Mouse (Mus musculus) inflammation-experienced regulatory T-cells, adult 16 weeks (primary cell): ENCODE measurements around the gene Car5a. TPM values are rescaled to one million over a fixed set of nuclear protein-coding genes. Genes with fewer than 3 reads are reported as not detected.

ENCODE experiments used
- polyA plus RNA-seq: library from polyadenylated mRNA; unstranded; fragments of 100-300 nt; shearing (Covaris generic); gene quantifications from one replicate; pipeline ENCODE4 v1.2.1, GENCODE M21; 2017

Gene Car5a
- not detected for polyA plus RNA-seq

GRCm38 (mm10) chr8:121944831-121945230 lies at the start of gene Car5a:
Gene Car5a, minus strand, starts transcription at chr8:121944904.

DNA sequence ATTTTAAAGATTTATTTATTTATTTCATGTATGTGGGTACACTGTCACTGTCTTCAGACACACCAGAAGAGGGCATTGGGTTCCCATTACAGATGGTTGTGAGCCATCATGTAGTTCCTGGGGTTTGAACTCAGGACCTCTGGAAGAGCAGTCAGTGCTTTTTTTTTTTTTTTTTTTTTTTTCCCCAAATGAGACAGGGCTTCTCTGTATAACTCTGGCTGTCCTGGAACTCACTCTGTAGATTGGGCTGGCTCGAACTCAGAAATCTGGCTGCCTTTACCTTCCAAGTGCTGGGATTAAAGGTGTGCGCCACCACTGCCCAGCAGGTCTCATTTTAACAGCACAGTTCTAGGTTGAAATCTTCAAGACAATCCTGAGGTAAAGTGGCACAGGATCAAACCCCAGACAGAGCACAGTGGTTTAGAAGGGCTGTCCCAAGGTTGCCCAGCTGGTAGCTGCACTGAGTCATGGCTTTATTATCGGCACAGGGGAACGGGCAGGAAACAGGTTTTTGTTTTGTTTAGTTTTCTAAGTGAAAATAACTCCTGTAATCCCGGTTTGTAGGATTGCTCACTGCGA lies 4.6 kb upstream of the Car5a start, which contains the start of gene Banp:
Banp (plus strand) TSS at position 529 of the 579 bp plus-strand sequence.

DNA sequence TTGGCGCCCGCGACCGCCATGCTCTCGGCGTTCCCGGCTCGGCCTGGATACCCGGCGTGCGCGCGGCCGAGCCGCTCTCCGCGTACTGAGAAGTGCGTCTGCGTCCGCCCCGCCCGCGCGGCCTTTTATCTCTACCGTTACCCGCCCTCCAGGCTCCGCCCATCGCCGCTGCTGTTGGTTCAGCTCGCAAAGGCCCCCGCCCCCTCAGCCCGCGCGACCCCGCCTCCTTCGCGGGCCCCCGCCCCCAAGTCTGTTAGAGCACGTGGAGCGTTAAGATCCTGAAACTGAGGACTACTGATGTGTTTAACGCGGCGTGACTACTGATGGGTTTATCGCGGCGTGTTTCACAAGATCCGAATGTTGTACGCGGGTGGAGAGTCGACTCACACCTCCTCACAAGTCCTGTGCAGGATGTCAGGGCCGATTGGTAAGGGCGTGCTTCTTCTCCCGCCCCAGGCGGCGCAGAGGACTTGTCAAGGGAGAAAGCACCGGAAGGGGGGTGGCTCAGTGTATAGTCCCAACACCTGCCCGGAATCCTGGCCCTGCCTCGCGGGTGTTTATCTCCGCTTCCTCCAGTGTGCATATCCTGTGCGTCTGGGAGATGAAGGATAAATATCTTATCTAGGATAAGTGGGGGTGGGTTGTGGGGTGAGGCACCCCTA lies 37.0 kb downstream of the Car5a start, which contains the start of gene Slc7a5:
Slc7a5 (minus strand) TSS at position 108 of the 662 bp plus-strand sequence.

Other genes with a start within 250 kb of the Car5a start
- gene Jph3, start 215.3 kb downstream of the Car5a start, polyA plus RNA-seq, result 0.13 TPM
- gene Klhdc4, start 115.3 kb downstream of the Car5a start, polyA plus RNA-seq, result 46.3 TPM
- gene Slc7a5, start 37.2 kb downstream of the Car5a start, polyA plus RNA-seq, result 3.9 TPM
- 59.3 TPM for gene Banp, start 4.8 kb upstream of the Car5a start, polyA plus RNA-seq